10 mouse cellular contexts compared by ENCODE assay signal in genomic region chr15:78405098-78405497, GRCm38 (mm10). TPM values are rescaled to one million over a fixed set of nuclear protein-coding genes. Genes with fewer than 3 reads are reported as not detected.
DNase-seq lines count a peak whose midpoint lies in the region; ATAC-seq and TF ChIP-seq lines count a peak whose summit lies in the region.
"Had no signal": no experiment of that assay in that cellular context is flagged by ENCODE, and none has a peak within 500 bp of the region (broad histone marks: within the 10 kb centered on the region; RNA-seq: fewer than 3 reads in every experiment).

No protein-coding gene starts in this region.

- no peaks in the 10 kb centered on the region for H3K36me3 ChIP-seq in heart, embryonic 12.5 days
- H3K36me3 ChIP-seq in ES-Bruce4 (ENCODE audit: control insufficient read depth, insufficient read depth, low read length, poor library complexity, severe bottlenecking): no peaks in the 10 kb centered on the region
- H3K36me3 ChIP-seq in forebrain, embryonic 16.5 days (ENCODE audit: control insufficient read depth, insufficient read depth): no peaks in the 10 kb centered on the region
- peaks cover 16% of the 10 kb centered on the region; the same call in 1 of the 2 replicates for H3K36me3 ChIP-seq in liver, embryonic 15.5 days (replicated peaks)

- DNase-seq in heart, postnatal 10 days: no peak
- no peak for DNase-seq in ovary, postnatal 10 days (ENCODE audit: low spot score)
- DNase-seq in thymus, postnatal 10 days (ENCODE audit: low spot score in 2 of 2): no peak
- DNase-seq in embryo, embryonic 11 days: no peak

- intact Hi-C loops in heart, postnatal 10 days (cut with DNase I): no loop called here

- no peak for TF ChIP-seq EP300 in ES-Bruce4 (IDR thresholded peaks at IDR 0.05; ENCODE audit: insufficient read depth, low read depth, low read length)

- H3K4me2 ChIP-seq in heart, embryonic 12.5 days: peak overlapping the region; percentile 90
- H3K4me2 ChIP-seq in forebrain, embryonic 16.5 days (ENCODE audit: low read length): peak overlapping the region; percentile 93
- peak overlapping the region; percentile 96 for H3K4me2 ChIP-seq in liver, embryonic 15.5 days

- 55% methylated on average over 11 of the region's 11 CpGs for WGBS in heart, embryonic 12.5 days
- 50% methylated on average over 11 of the region's 11 CpGs for WGBS in forebrain, embryonic 16.5 days
- WGBS in liver, embryonic 15.5 days (ENCODE audit: insufficient replicate concordance): 45% methylated on average over 11 of the region's 11 CpGs

- peaks cover 28% of the 10 kb centered on the region for H3K27me3 ChIP-seq in heart, embryonic 12.5 days (replicated peaks)
- H3K27me3 ChIP-seq in ES-Bruce4 (ENCODE audit: control insufficient read depth, insufficient read depth, low read length, poor library complexity, severe bottlenecking): no peaks in the 10 kb centered on the region
- H3K27me3 ChIP-seq in forebrain, embryonic 16.5 days (replicated peaks; ENCODE audit: control insufficient read depth, insufficient read depth, low read length): peaks cover 16% of the 10 kb centered on the region
- peaks cover 10% of the 10 kb centered on the region for H3K27me3 ChIP-seq in liver, embryonic 15.5 days

- H3K4me3 ChIP-seq in heart, embryonic 12.5 days: peak overlapping the region; percentile 69
- H3K4me3 ChIP-seq in ES-Bruce4 (ENCODE audit: low read depth, low read length): peak overlapping the region; percentile 91
- peak overlapping the region; percentile 86 for H3K4me3 ChIP-seq in forebrain, embryonic 16.5 days (replicated peaks; ENCODE audit: low read length)
- H3K4me3 ChIP-seq in liver, embryonic 15.5 days (replicated peaks): peak overlapping the region; percentile 78

- no peak overlapping the region for H3K27ac ChIP-seq in heart, embryonic 12.5 days (ENCODE audit: poor library complexity, severe bottlenecking)
- no peak overlapping the region for H3K27ac ChIP-seq in ES-Bruce4 (ENCODE audit: insufficient read depth, low read length)
- no peak overlapping the region for H3K27ac ChIP-seq in forebrain, embryonic 16.5 days (ENCODE audit: low read length)
- H3K27ac ChIP-seq in liver, embryonic 15.5 days (replicated peaks): peak overlapping the region; percentile 99

- no peak for ATAC-seq in heart, embryonic 12.5 days (ENCODE audit: insufficient number of reproducible peaks, low FRiP score)
- ATAC-seq in forebrain, embryonic 16.5 days: no peak
- ATAC-seq in liver, embryonic 15.5 days (ENCODE audit: insufficient read depth): no peak

- peaks cover 59% of the 10 kb centered on the region for H3K4me1 ChIP-seq in heart, embryonic 12.5 days (replicated peaks)
- peaks cover 5% of the 10 kb centered on the region for H3K4me1 ChIP-seq in ES-Bruce4 (ENCODE audit: control insufficient read depth, insufficient read depth, low read length)
- H3K4me1 ChIP-seq in forebrain, embryonic 16.5 days (replicated peaks; ENCODE audit: control insufficient read depth, insufficient read depth, low read length): peaks cover 52% of the 10 kb centered on the region
- H3K4me1 ChIP-seq in liver, embryonic 15.5 days (replicated peaks): peaks cover 85% of the 10 kb centered on the region

- TF ChIP-seq POLR2A in ES-Bruce4 (IDR thresholded peaks at IDR 0.05; ENCODE audit: insufficient read depth, low read length): no peak

- H3K9me3 ChIP-seq in heart, embryonic 12.5 days (replicated peaks): no peaks in the 10 kb centered on the region
- no peaks in the 10 kb centered on the region for H3K9me3 ChIP-seq in ES-Bruce4 (replicated peaks; ENCODE audit: control insufficient read depth, insufficient read depth, low read length, poor library complexity, severe bottlenecking)
- H3K9me3 ChIP-seq in forebrain, embryonic 16.5 days (ENCODE audit: control insufficient read depth, low read length): no peaks in the 10 kb centered on the region
- H3K9me3 ChIP-seq in liver, embryonic 15.5 days (replicated peaks): no peaks in the 10 kb centered on the region

- H3K9ac ChIP-seq in heart, embryonic 12.5 days: peak overlapping the region; percentile 83; the same call in 1 of the 2 replicates
- H3K9ac ChIP-seq in ES-Bruce4 (ENCODE audit: low read depth, poor library complexity, severe bottlenecking): peak overlapping the region; percentile 47
- H3K9ac ChIP-seq in forebrain, embryonic 16.5 days (replicated peaks; ENCODE audit: low read depth, low read length): peak overlapping the region; percentile 90
- peak overlapping the region; percentile 93 for H3K9ac ChIP-seq in liver, embryonic 15.5 days

- no peak for TF ChIP-seq CTCF in ES-Bruce4 (IDR thresholded peaks at IDR 0.05; ENCODE audit: low read depth, low read length)

RNA-seq across cellular contexts. Expression of gene Tst, which starts 0.6 kb away (rescaled TPM):
- 7.6 and 9.0 TPM in 2 replicates for polyA plus RNA-seq in heart, embryonic 12.5 days (2016; fragmentation: Nextera tagmentation; extraction: Ambion mirVana)
- 10 to 100 TPM; 14.4 to 16.4 TPM for total RNA-seq in heart, postnatal 10 days (2021)
- 9.8 and 10.5 TPM in 2 replicates for polyA plus RNA-seq in ES-Bruce4 (2011; ENCODE audit: insufficient read depth, insufficient read length, low read depth, missing spikeins)
- polyA plus RNA-seq in forebrain, embryonic 16.5 days (2015; fragmentation: Nextera tagmentation; extraction: Ambion mirVana): 25.1 and 28.4 TPM in 2 replicates
- 200 and 245 TPM in 2 replicates for polyA plus RNA-seq in liver, embryonic 15.5 days (2015; fragmentation: Nextera tagmentation; extraction: Ambion mirVana)

RNA-seq across cellular contexts. Expression of gene Mpst, which starts 1.1 kb away (rescaled TPM):
- 0.32 and 1.1 TPM in 2 replicates for polyA plus RNA-seq in heart, embryonic 12.5 days (2016; fragmentation: Nextera tagmentation; extraction: Ambion mirVana)
- total RNA-seq in heart, postnatal 10 days (2021): 10 to 100 TPM; 26.0 to 26.3 TPM
- polyA plus RNA-seq in ES-Bruce4 (2011; ENCODE audit: insufficient read depth, insufficient read length, low read depth, missing spikeins): 15.4 and 18.4 TPM in 2 replicates
- 4.4 and 5.0 TPM in 2 replicates for polyA plus RNA-seq in forebrain, embryonic 16.5 days (2015; fragmentation: Nextera tagmentation; extraction: Ambion mirVana)
- 5.6 and 5.8 TPM in 2 replicates for polyA plus RNA-seq in liver, embryonic 15.5 days (2015; fragmentation: Nextera tagmentation; extraction: Ambion mirVana)

RNA-seq across cellular contexts. Expression of gene Tex33, which starts 9.4 kb away (rescaled TPM):
- polyA plus RNA-seq in heart, embryonic 12.5 days (2016; fragmentation: Nextera tagmentation; extraction: Ambion mirVana): not detected in 2 replicates
- not detected for total RNA-seq in heart, postnatal 10 days (2021)
- polyA plus RNA-seq in ES-Bruce4 (2011; ENCODE audit: insufficient read depth, insufficient read length, low read depth, missing spikeins): not detected in 2 replicates
- not detected in 2 replicates for polyA plus RNA-seq in forebrain, embryonic 16.5 days (2015; fragmentation: Nextera tagmentation; extraction: Ambion mirVana)
- not detected in 2 replicates for polyA plus RNA-seq in liver, embryonic 15.5 days (2015; fragmentation: Nextera tagmentation; extraction: Ambion mirVana)
- total RNA-seq: common myeloid progenitor, adult 5-6 weeks; monocyte, adult 5-6 weeks had no signal

RNA-seq across cellular contexts. Expression of gene Kctd17, which starts 23.3 kb away (rescaled TPM):
- 19.9 and 21.6 TPM in 2 replicates for polyA plus RNA-seq in heart, embryonic 12.5 days (2016; fragmentation: Nextera tagmentation; extraction: Ambion mirVana)
- 10 to 100 TPM; 80.7 TPM for total RNA-seq in heart, postnatal 10 days (2021)
- polyA plus RNA-seq in ES-Bruce4 (2011; ENCODE audit: insufficient read depth, insufficient read length, low read depth, missing spikeins): 31.4 and 35.9 TPM in 2 replicates
- 105 and 141 TPM in 2 replicates for polyA plus RNA-seq in forebrain, embryonic 16.5 days (2015; fragmentation: Nextera tagmentation; extraction: Ambion mirVana)
- polyA plus RNA-seq in liver, embryonic 15.5 days (2015; fragmentation: Nextera tagmentation; extraction: Ambion mirVana): 4.5 and 4.6 TPM in 2 replicates
